Mouse (Mus musculus): ENCODE results near the gene Hs3st6.

Hs3st6 gene

DNA sequence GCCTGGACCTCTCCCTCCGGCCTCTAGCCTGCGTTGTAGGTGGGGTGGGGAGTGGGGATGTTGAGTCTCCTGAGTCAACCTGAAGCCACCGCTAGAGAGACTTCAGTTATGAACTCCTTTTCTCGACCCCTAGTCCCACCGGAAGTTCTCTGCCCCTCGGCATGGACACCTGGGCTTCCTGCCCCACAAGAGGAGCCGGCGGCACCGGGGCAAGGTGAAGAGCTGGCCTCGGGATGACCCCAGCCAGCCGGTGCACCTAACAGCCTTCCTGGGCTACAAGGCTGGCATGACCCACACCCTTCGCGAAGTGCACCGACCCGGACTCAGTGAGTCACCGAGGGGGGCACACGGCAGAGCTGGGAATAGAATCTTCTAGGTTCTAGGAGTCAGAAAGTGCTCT is 24.6 kb upstream of the Hs3st6 start:
- no peak for DNase-seq (ENCODE audit: low spot score in 2 of 2)

DNA sequence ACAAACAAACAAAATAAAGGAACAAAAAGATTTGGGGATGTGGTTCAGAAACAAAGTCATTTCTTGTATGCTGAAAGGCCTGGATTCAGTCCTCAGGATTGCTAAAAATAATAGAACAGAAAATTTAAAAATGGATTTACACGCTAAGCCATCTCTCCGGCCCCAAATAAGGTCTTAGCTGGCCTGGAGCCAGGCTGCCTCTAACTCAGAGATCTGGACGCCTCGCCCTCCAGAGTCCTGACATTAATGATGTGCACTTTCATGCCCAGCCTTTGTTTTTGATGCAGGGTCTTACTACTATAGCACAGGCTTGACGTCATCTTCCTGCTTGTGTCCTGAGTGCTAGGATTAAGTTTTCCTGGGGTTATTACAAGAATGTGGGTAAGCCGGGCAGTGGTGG is 23.7 kb upstream of the Hs3st6 start:
- DNase-seq (ENCODE audit: low spot score in 2 of 2): no peak

DNA sequence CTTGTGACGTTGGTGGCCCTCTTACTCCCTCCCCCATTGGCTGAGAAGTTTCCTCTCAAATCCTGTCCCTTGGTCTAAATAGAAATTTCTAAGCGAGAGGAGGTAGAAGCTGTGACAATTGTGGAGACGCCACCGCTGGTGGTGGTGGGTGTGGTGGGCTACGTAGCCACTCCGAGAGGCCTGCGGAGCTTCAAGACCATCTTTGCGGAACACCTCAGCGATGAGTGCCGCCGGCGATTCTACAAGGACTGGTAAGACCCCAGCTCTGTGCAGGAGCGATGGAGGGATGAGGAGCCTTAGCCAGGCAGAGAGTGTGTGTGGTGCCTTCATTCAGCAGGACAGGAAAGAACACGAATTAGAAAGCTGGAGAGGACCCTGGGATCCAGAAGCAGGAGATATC is 22.0 kb upstream of the Hs3st6 start:
- no peak for DNase-seq (ENCODE audit: low spot score in 2 of 2)

DNA sequence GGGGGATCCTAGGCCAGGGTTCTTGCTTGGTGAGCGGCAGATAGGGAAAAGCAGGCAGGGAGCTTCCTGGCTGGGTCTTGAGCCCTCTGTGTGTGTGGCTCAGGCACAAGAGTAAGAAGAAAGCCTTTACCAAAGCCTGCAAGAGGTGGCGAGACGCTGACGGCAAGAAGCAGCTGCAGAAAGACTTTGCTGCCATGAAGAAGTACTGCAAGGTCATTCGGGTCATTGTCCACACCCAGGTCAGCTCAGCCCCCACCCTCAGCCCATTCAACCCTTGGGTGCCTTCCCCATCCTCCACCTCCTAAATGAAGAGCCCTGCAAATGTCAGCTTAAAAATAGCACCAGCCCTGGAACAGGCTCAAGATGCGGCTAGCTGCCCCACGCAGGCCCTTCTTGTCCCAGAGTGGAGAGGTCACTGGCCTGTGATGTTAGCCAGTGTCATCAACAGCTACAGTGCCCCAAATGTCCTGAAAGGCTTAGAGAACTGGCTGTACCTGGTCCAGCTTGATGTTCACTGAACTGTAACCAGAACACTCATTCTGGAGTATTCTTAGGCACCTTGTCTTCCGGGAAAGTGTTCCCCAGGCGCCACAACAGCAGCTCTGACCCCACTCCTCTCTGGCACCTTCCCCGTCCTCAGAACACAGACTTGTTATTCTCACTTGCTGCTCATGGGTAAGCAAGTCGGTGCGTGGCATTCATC is 20.4 kb upstream of the Hs3st6 start:
- no peak for DNase-seq (ENCODE audit: low spot score in 2 of 2)

DNA sequence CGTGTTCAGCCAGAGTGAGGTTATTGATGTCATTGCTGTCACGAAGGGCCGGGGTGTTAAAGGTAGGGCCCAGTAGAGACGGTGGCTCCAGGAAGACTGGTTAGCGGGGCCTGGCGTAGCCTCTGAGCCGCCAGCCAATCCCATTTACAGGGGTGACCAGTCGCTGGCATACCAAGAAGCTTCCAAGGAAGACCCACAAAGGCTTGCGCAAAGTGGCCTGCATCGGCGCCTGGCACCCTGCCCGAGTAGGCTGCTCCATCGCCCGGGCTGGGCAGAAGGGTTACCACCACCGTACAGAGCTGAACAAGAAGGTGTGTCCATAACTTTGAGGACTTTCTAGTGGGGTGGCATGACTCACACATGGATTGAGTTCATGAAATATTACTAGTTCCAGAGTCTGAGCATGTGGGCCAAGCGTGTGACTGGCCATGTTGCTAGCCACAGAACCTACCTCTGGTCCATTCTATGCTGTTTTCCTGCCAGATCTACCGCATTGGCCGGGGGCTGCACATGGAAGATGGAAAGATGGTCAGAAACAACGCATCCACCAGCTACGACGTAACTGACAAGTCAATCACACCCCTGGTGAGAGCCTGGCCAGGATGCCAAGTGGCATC is 19.2 kb upstream of the Hs3st6 start:
- DNase-seq (ENCODE audit: low spot score in 2 of 2): no peak

DNA sequence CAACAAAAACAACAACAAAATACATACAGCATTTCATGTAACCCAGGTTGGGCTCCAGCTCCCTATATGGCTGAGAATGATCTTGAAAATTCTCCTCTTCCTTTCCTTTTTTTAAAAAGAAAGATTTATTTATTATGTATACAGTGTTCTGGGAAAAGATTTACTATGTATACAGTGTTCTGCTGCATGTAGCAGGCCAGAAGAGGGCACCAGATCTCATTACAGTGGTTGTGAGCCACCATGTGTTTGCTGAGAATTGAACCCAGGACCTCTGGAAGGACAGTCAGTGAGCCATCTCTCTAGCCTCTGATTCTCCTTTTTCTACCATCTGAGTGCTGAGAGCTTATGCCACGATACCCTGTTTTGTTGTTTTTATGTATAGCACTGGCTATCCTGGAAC is 18.3 kb upstream of the Hs3st6 start:
- DNase-seq (ENCODE audit: low spot score in 2 of 2): no peak

DNA sequence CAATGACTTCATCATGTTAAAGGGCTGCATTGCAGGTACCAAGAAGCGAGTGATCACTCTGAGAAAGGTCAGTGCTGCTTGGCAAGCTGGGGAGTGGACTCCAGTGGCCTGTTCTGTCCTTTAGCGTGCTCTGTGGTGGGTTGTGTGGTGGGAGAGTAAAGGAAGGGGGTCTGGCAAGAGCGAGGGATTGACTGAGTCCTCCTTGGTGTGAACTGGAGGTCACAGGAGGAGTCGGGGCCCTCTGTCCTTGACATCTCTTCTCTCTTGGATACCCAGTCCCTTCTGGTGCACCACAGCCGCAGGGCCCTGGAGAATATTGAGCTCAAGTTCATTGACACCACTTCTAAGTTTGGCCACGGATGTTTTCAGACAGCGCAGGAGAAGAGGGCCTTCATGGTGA is 17.3 kb upstream of the Hs3st6 start:
- DNase-seq (ENCODE audit: low spot score in 2 of 2): no peak

DNA sequence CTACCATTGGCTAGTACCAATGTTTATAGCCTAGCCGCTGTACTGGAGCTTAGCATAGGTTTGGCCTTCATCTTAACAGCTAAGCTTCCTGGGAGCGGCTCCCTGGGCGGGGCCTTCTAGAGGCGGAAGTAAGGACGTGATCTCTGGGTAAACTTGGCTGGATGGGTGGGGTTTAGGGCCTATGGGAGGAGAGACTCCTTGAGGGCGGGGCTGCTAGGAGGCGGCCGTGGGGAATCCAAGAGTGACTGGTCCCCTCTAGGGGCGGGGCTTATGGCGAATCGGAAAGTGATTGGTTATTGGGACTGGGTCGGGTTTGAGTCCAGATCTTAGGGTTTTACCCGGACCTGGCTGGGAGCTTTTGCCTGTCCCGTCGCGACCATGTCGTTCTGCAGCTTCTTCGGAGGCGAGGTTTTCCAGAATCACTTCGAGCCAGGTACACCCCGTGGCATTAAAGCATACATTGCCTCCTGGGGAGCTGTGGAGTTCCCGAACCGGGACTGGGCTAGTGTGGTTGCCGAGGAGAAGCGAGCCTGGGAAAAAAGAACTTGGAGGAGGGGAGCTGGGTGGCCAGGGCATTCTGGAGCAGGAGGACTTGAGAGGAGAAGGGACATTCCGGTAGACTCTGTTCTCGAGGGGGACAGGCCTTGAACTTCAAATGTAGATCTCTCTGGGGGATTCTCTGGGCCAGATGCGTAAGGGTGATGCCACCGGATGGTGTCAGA is 16.3 kb upstream of the Hs3st6 start, which contains the start of gene Msrb1:
Gene Msrb1, plus strand, starts transcription at position 313 of the 722 bp plus-strand sequence.
- DNase-seq (ENCODE audit: low spot score in 2 of 2): peak; percentile 92

DNA sequence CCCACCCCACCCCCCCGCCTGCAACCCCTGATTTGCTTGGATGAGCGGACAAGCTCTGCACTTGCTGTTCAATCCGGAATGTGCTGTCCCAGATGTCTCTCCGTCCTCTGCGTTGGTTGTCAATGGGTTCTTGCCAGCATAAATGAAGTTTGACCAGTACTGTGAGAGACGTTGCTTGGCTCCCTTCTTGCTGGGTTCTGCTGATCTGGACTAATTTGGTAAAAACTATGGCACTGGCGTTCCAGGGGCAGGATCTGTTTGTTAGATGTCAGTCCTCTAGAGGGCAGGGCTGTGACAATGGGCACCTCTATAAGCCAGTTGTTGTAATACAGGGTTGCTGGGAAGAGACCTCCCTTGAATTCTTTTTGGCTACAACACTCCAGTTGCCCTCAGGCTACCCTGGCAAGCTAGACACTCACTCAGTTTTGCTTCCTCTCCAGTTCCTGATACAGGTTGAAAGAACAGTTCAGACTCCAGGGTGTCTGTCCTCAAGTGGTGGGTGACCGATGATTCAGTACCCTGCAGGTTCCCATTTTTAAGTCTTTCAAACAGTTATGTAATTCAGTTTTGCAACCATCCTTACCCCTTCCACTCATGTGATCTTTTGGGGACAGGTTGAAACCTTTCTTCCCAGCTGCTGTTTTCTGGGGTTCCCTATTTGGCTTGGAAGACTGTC is 15.5 kb upstream of the Hs3st6 start:
- no peak for DNase-seq (ENCODE audit: low spot score in 2 of 2)

DNA sequence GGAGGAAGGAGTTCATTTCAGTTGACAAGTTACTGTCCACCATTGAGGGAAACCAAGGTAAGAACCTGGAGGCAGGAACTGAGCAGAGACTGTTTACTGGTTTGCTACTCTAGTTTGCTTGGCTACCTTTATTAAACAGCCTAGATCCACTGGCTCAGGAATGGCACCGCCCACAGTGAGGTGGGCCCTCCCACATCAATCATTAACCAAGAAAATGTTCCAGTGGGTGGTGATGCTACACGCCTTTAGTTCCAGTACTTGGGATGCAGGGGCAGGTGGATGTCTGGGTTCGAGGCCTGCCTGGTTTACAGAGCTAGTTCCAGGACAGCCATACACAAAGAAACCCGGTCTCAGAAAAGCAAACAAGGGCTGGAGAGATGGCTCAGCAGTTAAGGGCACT is 14.6 kb upstream of the Hs3st6 start:
- DNase-seq (ENCODE audit: low spot score in 2 of 2): no peak

DNA sequence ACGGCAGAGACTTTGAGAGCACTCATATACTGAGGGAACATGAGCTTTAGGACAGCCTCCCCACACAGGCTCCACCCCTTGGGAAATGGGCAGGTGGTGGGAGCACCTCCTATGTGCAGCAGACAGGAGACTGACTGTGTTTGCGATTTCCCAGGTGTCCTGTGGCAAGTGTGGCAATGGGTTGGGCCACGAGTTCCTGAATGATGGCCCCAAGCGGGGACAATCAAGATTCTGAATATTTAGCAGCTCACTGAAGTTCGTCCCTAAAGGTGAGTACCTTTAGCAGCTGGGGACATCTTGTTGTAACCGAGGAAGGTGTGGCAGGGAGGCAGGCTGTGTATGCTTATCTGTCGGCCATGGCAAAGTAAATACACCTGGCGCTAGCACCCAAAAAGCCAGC is 12.9 kb upstream of the Hs3st6 start:
- DNase-seq (ENCODE audit: low spot score in 2 of 2): no peak

DNA sequence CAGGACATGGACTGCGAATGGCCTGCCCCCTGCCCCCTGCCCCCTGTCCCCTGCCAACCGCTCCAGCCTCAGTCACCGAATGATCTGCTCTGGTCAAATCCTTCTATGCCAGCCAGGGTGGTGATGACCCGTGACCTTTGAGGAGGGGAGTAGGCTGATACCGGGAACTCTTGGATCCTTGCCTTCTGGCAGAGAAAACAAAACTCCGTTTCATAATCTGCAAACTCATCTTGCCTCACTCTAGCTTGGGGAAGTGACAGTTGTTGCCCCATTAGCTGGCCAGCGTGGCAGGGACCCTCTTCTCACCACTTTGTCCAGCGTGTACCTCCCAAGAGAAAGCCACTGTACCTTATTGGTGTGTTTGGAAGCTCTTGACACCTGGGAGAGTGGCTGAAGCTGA is 10.5 kb upstream of the Hs3st6 start:
- DNase-seq (ENCODE audit: low spot score in 2 of 2): no peak

DNA sequence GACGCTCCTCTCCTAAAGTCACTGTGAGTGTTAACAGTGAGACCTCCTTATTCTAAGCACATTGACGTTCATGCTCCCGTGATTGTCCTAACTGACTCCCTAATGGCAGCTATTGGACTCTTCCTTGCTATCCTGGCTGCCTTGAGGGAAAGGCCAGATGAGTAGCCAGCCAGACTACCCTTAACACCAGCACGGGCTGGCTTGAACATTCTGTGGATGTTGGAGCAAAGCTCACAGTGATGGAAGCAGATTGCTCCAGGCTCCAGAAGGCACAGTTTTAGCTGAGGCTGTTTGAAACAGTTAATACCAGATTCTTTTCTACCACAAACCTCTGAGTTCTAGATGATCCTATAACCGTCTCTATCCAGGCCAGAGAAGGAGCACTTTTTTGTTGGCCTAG is 8.9 kb upstream of the Hs3st6 start:
- no peak for DNase-seq (ENCODE audit: low spot score in 2 of 2)

DNA sequence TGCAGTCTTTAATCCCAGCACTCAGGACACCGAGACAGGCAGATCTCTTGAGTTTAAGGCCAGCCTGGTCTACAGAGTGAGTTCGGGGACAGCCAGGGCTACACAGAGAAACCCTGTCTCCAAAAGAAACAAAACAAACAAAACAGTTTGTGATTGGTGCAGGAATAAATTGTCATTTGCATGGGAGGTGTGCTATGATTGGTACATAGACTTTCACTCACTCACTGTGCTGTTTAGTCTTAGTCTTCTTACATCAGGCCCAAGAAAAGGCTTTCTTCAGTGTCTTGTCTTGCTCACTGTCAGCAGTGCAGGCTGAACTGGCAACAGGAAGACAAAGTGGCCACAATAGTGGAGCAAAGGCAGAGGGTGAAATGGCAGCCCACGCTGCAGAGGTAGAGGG is 8.4 kb upstream of the Hs3st6 start:
- DNase-seq (ENCODE audit: low spot score in 2 of 2): no peak

DNA sequence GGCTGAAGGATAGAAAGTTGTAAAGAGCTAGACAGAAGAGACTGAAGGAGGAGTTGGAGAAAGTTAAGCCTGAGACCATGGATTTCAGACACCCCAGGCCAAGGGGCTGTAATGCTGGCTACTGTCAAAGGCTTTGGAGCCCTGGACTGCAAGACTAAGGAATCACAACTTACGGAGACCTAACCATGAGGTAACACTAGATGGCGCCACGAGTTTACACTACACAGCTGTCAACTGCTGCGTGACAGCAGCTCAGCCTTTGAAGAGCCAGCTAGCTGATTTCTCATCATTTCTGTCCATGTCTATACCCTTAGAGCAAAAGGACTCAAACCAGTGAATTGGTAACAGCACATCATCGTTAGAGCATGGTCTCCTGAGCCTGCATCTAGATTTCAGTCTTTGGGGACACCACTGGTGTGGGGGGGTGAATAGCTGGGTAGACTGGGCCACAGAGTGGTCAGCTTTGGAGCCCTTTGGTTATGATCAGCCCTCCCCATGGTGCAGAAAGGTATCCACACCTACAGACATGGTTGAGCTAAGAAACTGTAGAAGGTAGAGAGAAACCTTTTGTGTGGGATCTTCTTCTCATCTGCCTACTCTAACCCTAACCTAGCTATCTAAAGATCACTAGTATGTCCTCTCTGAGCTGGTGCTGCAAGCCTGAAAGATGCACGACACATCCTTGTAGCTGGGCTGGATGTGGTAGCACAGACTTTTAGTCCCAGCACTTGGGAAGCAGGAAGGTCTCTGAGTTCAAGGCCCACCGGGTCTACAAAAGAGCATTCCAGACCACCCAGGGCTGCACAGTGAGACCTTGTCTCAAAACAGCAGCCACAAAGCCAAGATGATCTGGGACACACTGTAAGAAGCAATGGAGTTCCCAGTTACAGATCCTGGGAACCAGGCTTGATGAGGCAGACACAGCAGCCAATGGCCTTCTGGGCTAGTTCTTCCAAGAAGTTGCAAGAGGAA is 7.0 kb upstream of the Hs3st6 start:
- DNase-seq (ENCODE audit: low spot score in 2 of 2): peak; percentile 72 to 83

DNA sequence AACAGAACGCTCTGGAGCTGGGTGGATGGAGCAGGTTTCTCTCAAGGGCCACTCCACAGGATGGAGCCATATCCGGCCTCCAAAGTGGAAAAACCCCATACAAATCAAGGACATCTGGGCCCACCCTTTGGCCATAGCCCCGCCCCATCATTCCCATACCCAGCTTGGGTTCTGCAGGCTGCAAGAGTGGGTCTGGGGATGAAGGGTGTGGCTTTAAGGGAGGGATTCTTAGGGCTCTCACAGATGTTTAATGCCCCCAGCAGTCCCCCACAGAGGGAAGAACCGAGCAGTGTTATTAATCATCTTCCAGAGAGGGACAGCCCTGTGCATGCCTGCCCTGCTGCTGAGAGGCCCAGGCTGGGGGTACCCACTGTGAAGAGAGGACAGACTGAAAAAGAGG is 5.8 kb upstream of the Hs3st6 start:
- DNase-seq (ENCODE audit: low spot score in 2 of 2): no peak

DNA sequence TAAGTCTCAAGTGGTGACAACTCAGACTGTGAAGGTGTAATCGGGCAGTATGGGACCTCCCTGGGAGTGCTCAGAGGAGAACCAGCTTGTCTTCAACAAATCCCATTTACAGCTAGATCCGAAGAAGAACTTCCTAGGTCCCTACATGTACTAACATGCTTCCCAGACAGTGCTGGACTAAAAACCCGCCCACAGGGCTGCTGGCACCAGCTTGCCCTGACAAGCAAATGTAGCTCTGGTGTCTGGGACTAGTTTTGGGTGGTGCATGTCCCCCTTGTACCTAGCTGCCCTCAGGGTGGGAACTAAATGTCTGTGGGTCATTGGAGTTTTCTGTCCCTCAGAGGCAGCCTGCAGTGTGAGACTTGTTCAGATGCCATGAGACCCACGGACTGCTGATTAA is 1.3 kb upstream of the Hs3st6 start:
- DNase-seq (ENCODE audit: low spot score in 2 of 2): no peak

DNA sequence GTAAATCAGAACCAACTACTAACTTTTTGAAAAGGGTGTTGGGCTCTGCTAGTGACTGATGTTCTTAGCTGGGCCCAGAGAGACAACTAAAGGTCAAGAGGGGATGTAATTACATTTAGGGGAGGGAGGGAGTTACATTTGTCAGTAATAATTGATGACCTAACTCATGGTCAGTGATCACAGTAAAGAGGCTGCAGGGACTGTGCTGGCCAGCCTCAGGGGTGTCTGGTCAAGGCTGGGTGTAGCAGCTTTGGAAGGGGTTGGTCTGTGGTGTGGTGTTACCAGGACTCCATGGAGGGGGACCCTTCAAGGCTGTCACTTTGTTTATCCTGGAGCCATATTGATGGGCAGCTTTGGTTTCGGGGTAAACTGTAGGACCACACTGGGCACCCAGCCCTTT is 4.6 kb downstream of the Hs3st6 start:
- no peak for DNase-seq (ENCODE audit: low spot score in 2 of 2)

DNA sequence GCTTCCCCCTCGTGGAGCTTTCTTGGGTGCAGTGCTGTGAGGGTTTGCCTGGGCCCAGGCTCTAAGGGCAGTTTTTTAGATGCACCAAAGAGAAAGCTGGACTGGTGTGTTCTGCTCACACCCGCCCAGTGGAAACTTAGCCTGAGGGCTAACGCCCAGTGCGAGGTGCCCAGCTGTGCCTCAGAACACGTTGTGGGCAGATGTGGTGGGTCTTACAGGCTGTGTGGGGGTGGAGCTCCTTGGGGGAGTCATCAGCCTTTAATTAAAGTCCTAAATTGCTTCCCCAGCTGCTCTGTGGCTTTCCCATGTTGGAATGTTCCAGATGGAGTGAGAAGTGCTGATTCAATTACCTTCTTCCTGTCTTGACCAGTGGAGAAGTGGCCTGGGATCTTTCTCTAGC is 8.3 kb downstream of the Hs3st6 start:
- no peak for DNase-seq (ENCODE audit: low spot score in 2 of 2)

DNA sequence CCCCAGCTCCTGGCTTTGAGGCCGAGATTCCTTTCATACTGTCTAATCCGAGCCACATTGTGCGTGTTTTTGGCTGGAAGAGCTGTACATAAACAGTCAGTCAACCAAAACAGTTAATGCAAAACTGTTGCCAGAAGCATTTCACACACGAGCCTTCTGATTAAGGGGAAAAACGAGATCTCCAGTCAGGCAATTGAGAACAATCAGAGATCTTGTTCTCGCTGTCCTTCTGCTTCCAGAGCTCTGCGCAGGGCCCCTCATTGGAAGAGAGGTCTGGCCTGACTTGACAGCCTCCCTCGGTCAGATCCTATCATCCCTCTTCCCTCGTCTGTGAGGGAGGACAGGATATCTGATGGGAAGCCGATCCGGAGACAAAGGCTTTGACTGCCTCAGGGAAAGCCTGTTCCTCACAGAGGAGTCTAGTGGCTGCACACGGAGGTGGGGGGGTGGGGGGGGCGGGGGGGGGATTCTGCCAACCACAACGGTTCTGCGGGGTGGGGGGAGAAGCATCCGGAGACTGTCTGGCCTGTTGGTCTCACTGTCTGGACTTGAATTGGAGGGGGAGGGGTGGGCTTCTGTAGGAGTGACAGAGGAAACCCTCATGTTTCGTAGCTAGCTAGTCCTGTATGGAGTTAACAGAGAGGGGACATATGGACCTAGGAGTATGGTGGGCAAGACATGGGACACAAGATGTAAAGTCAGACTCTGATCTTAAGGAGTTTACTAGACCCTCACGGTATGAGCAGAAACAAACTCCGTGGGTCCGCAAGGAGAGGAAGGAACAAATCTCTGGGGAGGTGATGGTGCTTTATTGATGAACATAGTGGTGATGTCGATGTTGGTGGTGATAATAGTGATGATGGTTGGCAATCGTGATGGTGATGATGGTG is 12.5 kb downstream of the Hs3st6 start:
- DNase-seq (ENCODE audit: low spot score in 2 of 2): no peak
